Mouse (Mus musculus): ENCODE results near the gene Ddb2.

Ddb2 gene

DNA sequence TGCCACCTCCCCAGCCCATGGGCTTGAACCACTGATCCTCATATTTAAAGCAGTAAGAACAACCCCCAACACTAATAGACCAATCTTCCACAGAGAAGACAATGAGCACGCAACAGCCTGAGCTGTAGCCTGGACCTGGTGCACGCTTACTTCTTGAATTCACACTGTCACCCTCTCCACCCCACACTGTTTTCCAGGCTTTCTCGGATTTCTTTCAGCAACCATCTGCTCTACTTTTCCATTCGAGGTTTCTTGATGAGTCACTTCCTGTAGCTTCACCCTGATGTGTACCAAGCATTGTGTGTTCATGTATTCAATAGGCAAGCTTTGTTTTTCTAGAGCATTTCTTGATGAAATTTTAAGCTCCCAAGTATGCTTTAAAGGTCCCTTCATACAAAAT, 49.4 kb downstream of the Ddb2 start:
- DNase-seq (ENCODE audit: low spot score): no peak

- no peak for DNase-seq (ENCODE audit: low spot score)
Observed at GRCm38 (mm10) chr2:91186208-91186607, 50.6 kb downstream of the Ddb2 start.

DNA sequence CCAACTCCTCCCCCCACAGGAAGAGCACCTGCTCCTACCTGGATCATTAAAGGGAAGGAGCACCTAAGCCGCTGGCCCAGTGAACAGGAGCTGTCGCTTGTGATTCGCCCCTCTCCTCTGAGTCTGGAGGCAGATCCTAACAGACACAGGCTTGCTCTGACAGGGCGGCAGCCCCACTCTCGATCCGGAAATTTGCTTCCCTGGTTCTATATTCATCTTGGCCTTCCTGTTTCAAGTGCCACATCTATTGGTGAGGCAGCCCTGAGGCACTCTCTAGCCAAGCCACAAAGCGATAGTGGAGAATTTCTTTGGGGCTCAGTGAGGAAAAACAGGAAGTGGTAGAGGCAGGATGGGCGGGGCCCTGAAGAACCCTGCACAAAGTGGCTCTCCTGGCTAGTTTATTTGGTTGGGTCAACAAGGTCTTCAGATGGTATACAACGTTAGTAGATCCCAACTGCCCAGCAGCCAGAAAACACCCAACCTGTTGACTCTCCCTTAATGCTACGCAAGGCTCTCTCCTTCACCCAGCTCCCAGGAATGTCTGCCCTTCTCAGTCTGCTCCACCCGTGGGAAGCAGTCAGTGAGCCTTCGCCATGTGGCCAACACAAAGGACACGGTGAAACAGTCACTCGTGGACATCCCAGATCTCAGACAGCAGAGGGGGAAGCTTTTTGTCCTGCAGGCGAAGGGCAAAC, 52.9 kb downstream of the Ddb2 start, which contains the start of gene Madd:
Madd (minus strand) TSS at position 127 of the 695 bp plus-strand sequence.
- no peak for DNase-seq (ENCODE audit: low spot score)

DNA sequence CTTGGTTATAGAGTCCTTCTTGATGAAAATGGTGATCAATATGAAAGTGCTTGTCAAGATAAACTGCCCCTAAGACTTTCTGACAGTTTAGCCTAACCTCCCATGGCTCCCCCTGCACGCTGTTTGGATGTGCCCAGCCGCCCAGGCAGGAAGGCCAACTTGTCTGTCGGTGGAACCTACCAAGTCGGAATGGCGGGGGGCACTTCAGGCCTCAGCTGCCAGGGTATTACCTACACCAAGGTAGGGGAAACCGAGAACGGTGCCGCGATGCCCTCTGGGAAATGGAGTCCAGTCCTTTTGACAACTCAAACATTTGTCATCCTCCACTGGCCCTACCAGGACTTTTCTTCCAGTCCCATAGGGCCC, 53.7 kb downstream of the Ddb2 start:
- peak; percentile 77 for DNase-seq (ENCODE audit: low spot score)

DNA sequence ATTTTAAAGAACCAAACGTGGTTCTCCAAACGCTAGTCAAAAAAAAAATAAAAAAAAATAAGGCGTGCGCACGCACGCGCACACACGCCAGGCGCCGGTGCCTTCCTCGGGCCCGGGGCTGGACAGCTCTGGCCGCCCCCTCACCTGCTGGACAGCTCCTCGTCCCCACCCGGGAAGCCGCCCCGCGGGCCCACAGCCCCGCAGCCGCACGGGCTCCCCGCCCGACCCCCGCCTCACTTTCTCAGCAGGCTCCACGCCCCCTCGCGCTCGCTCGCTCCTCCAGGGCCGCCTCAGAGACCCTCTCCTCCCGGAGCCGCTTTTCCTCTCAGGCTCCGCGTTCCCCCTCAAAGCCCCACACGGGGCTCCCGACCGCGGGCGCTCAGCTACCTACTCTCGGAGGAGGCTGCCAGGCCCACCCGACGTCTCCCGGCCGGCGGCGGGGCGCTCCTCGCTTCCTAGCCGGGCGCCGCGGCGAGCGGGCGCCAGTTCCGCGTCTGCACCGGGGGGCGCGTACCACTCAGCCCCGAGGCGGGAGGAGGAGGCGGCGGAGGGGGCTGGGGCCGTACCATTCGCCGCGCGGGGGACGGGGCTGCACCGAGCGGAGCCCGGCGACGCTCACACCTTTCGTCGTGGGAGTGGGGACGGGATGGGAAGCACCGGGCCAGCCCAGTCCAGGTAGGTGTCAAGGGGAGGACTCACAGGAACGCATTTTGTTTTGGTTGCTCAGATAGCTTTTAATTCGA, 54.2 kb downstream of the Ddb2 start:
- peak; percentile 45 for DNase-seq (ENCODE audit: low spot score)

DNA sequence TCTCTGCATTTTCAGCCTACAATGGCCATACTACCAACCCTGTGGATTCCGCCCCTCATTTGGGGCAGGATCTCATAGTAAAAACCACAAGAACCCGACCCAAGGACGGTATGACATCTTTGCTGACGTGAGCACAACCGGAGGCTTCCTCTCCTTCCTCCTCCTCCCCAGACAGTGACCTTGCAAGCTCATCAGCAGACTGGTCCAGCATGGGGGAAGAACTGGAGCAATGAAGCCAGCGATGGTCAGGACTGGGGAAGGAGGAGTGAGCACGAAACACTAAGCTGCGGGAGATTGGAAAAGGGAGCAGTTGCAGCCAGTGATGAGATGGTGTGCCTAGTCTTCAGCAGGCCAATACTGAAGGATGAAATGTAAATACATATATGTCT, 54.8 kb downstream of the Ddb2 start:
- DNase-seq (ENCODE audit: low spot score): no peak

DNA sequence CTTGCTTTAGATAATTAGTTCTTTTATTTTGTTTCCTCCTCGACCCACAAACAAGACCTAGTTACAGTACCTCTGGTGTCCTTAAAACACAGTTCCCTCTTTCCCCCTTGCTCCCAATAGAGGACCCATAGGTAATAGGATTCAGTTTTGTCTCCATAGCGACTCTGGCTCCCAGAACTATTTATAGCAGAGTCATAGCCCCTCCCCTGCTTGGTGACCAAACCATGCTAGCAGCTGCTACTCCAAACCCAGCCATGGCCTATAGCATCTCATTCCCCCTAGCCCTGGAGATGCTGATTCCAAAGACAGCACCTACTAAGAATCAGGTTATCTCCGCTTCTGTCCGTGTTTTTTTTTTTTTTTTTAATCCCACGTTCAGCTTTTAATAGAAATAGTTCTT, 56.1 kb downstream of the Ddb2 start:
- no peak for DNase-seq (ENCODE audit: low spot score)

GRCm38 (mm10) chr2:91179825-91180224, 57.0 kb downstream of the Ddb2 start:
- DNase-seq (ENCODE audit: low spot score): no peak

DNA sequence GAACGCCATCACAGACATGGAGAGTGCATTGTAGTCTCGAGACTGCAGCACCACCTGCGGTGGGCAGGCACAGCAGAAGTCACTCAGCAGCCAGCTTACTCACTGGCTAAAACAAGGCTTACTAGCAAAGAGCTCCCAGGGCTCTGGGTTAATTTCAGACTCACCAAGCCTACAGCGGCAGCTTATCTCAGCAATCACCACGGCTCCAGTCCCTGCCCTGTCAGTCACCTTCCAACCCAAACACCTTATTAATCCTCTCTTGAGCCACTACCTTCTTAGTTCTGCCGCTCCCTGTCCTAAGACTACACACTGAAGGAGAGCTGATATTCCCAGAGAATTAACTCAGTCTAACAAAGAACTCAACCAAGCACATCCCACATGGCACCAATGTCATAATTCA, 60.5 kb downstream of the Ddb2 start:
- no peak for DNase-seq (ENCODE audit: low spot score)

DNA sequence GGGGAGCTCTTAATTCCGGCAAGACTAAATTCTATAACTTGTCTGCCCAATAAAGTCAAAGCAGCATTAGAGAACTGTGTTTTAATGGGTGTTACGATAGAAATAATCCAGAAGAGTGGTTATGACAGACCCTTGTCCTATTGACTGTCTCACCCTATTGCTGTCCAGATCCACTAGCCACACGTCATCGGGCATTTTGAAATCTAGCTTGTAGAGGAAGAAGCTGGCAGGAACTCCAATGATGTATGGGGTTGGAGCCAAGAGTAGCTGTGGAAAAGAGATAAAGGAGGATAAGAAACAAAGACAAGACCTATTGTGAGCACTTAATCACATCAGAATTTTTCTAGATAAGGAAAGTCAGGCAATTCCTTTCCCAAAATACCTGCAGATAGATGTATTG, 61.3 kb downstream of the Ddb2 start:
- no peak for DNase-seq (ENCODE audit: low spot score)

- no peak for DNase-seq (ENCODE audit: low spot score)
Observed at GRCm38 (mm10) chr2:91169587-91170322, 67.0 kb downstream of the Ddb2 start.

DNA sequence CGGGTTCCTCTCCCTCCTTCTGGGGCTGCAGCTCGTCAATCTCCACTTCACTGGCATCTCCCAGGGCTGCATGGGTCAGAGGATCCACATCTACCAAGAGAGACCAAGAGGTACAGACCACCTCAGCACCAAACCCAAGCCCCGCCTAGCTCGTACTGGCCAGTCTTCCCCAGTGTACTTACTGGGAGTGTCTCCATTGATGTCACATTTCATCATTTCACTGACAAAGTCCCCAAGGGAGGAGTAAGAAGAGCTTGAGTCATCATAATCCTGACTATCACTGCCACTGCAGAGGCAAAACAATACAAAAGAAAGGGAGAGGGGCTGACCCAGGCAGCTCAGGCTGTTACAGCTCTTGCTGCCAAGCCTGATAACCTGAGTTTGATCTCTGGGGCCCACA, 69.2 kb downstream of the Ddb2 start:
- DNase-seq (ENCODE audit: low spot score): no peak

DNA sequence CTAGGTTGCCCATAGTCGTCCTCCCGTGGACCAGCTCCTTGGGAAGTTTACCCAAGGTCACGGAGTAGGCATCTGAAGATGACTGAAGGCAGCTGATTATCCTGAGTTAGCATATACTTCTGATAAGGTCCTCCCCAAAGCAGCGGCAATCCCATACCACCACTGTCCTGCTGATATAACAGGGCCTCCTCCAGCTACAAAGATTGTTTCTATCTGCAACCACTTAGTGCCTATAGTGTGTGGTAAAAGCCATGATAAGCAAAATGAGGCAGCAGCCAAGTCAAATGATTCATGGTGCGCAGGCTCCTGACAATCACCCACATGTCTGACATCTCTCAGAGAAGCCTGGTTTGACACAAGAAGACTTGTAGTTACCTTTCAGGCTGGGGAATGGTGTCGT, 71.8 kb downstream of the Ddb2 start:
- DNase-seq (ENCODE audit: low spot score): no peak

- no peak for DNase-seq (ENCODE audit: low spot score)
Observed at GRCm38 (mm10) chr2:91163532-91163931, 73.2 kb downstream of the Ddb2 start.

GRCm38 (mm10) chr2:91162952-91163351, 73.8 kb downstream of the Ddb2 start:
- no peak for DNase-seq (ENCODE audit: low spot score)

All from ovary, postnatal 14 days (tissue).